Mouse (Mus musculus) adrenal gland, adult 2 months (tissue): ENCODE measurements at regions not wholly inside any gene's neighbourhood (a gene's known extent, or its start where the extent isn't known, plus 50 kb on each side); places are given as distances from the start of the nearest gene placed in this dataset.

Experiments
- DNase-seq: peaks from one replicate; pipeline ENCODE4 v3.0.0; 2021

DNA sequence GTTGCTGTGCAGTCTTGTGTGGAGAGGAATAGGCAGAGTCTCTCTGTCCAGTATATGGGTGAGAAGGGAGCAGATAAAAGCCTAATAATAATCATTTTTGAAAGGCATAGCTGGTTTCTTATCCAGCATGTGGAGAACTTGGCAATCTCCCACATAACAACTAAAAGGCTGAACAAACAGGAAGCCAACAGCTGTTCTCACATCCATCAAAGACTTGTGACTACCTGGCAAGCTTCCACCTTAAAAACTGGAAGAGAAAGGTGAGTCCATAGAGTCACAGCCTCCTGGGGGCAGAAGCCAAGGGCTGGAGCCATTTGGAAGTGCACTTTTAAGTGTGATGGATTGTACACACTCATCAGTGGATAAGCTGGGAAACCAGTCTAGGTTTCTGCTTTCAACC lies 210.5 kb upstream of the Prok2 start:
- no peak for DNase-seq

DNA sequence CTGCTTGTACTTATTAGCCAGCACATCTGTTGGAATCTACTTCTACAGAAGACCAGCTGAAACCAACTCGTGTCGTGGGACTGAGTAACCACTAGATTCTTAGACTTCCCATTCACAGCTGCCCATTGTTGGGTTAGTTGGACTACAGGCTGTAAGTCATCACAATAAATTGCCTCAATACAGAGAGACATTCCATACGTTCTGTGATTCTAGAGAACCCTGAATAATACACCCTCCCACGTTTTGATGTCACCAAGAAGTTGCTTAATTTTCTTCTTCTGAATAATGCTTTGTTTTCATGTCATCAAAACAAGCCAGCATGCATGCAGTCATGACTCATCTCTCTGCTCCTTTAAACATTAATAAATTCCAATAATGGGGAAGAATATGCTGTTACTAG lies 209.2 kb upstream of the Prok2 start:
- DNase-seq: no peak

DNA sequence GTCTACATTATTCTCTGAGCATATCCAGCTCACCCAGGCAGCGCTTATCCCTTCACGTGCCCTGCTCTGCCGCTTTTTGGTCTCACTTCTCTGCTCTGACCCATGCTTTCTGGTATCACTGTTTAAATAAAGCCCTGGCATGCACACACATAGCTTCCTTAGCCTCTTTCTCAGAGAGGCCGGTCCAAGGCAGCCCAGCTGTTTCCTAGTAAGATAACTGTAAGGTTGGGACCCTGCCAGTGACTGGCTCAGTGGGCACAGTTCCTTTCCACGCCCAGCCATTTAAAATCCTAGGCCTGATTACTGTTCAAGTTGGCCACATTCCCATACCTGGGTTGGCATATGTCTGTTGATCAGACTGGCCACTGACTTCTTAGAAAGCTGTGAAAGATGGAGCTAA lies 208.2 kb upstream of the Prok2 start:
- DNase-seq: peak; percentile 23

DNA sequence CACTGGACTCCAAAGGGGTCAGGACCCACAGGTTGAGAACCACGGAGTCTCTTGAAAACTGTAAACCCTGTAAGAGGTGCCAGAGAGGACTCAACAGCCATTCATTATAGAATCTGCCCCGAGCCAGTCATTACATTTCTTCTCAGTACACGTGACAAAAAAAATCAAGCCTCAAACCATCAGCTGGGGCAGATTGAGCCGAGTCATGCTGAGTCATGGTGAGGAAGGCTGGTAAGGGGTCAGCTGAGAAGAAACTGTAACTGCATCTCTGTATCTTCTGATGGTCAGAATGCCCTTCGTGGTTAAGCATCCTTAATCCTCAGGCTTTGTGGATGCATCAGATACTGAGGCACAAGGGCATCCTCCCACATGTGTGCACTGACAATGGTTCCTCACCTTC lies 207.2 kb upstream of the Prok2 start:
- no peak for DNase-seq

DNA sequence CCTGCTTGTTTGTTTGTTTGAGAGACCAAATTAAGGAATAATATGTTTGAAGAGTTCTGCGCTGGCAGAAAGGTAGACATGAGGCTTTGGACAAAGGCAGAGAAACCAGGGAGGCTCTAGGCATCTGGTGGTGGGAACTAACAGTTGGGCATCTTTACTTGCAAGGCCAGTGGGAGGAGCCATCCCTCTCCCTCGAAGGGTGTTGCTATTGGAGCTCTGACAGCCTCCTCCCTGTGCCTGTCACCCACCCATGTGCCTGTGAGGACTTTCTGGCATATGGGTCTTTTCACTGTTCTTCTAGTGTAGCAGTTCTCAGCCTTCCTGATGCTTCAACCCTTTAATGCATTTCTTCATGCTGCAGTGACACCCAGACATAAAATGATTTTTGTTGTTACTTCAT lies 206.7 kb upstream of the Prok2 start:
- DNase-seq: no peak

DNA sequence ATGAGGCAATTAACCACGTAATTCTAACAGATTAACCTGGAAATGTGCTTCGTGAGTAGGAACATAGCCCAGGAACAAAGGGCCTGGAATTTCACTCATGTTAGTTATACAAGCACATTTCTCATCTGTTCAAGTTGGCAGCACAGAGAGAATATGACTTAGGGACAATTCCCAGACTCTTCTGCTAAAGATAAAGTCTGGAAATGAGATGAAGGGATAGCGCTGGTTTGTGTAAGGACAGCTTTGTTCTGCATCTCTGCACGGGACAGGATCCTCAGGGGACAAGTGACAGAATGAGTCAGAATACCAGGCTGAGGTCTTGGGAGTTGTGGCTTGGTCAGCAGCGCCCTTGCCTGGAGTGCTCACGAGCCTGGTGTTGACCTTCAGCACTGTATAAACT lies 206.2 kb upstream of the Prok2 start:
- peak; percentile 28 for DNase-seq

DNA sequence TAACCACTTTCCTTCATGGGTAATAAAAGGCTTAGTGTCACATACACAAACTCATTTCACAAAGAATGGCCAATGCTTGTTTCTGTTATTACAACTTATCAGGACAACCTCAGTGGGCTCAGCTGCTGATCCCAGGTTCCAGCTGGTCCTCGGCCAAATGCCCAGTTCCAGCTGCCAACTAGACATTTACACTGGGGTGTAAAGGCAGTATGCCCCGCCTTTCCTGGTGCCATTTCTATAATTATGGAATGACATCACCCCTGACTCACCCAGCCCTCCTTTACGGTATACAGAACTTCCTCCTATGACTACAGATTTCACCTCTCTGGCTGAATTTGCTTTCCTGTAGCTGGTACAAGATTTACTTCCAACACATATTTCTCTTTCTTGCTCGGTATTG lies 205.4 kb upstream of the Prok2 start:
- no peak for DNase-seq

DNA sequence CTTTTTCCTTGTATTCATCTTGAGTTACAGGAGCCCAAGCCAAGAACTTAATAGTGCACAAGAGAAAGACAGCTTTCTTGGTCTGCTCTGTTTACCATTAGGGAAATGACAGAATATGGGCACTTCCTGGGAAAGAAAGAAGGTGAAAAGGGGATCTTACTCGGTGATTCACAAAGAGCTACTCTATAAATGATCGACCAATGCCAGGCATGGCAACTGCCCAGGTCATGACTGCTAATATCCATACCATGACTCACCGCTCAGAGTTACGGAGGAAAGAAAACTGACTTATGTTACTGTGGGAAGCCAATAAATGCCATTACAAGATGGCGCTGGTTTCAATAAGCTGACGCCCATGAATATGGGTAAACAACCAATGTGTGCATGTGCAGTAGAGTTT lies 204.1 kb upstream of the Prok2 start:
- no peak for DNase-seq

DNA sequence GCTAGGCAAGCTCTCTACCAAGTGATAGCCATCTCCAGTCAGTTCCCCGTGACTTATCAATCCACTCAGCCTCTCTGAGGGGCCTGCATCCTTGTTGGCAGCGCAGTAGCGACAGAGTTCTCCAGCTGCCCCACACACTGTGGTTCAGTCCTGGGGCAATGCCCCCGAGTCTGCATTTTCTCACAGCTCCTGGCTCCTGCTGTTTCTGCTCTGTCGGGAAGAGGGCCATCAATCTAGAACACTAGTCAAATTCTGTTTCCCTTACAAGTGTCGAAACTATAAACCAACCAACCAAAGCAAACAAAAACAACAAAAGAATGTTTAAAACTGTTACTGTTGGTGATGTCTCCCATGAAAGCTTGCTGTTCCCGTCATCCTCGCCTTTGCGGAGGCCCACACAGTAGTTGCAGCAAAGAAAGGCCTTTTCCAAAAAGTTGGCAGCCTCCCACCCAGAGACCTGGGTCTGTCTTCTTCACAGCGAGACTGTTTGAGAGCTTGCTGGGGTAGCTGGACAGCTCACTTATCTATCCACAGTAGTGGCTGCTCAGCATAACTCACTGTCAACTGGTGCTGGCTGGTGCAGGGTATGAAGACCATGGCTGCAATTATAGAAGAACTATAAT lies 201.9 kb upstream of the Prok2 start:
- DNase-seq: no peak

DNA sequence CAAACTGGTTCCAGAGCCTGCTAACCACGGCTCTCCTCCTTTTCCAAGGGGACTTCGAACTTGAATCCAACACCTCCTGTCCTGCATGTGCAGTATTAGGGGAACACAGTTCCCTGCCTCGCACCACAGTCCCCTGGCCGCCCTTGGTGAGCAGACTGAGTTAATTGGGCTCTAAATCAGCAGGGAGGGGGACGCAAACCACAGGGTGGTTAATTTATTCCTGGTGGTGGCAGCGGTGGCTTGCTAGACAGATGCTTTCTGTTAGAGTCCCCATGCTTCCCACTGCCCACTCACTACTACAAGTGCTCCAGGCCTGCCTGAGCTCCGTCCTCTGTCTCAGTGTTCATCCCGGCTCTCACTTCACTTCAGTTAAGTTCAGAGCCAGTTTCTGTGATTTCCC lies 198.0 kb upstream of the Prok2 start:
- DNase-seq: no peak

DNA sequence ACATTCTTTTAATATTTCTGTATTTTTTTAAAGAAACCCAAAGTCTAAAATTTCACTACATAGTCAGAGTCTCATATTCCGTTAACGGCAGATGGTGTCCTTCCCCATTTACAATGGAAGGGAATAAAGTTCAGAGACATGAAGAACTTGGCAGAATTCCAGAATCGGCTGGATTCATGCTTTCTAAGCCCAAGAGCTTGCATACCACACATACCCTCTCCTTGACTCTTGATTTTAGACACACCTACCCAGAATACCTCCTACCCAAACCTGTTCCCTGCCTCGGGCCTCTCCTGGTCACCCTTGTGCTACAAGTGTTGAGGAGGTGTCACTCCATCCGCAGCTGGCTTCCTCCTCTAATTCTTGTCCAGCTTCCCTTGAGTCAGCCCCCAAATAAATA lies 195.8 kb upstream of the Prok2 start:
- DNase-seq: no peak

DNA sequence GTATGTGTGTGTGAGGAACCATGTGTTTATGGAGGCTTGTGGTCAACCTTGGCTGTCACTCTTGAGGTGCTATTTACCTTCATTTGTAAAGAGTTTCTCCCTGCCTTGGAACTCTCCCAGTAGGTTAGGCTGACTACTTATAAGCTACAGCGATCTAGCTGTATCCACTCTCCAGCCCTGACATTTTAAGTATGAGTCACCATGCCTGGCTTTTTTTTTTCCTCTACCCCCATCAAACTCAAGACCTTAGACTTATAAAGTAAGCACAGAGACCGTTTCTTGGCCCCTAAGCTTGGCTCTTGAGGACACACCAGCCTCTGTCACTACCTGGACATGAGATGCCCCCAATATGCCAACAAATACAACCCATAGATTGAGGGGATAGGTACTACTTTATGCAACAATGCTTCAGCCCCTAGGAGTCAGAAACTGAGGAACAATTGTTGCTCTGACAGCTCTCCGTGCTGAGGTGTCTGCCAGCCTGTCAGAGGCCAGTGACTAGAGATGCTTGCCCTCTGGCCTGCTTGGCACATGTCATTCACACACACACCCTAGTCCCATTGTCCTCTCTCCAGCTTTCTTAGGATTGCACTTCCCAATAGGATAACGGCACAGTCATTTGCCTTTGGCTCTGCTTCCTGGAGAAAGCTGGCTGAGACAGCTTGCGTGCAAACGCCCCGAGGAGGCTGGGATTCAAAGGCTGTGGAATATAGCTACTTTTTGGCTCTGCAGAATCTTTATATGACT lies 193.8 kb upstream of the Prok2 start:
- peak; percentile 69 for DNase-seq

DNA sequence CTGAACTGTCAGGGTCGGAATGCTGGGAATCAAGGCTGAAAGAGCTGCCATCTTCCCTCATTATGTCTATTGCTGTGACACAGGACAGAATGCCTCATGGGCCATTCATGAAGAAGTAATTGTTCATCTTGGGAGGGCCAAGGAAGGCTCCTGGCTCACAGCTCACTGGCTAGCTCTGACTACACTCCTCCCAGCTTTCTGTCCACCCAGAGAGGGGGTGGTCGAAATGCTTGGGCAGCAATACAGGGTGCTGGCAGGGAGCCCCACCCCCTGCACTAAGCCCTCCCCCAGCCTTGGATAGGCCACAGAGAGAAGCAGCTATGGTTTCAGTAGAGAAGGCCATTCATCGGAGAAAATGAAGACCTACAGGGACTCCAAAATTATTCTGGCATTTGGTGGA lies 192.2 kb upstream of the Prok2 start:
- no peak for DNase-seq

DNA sequence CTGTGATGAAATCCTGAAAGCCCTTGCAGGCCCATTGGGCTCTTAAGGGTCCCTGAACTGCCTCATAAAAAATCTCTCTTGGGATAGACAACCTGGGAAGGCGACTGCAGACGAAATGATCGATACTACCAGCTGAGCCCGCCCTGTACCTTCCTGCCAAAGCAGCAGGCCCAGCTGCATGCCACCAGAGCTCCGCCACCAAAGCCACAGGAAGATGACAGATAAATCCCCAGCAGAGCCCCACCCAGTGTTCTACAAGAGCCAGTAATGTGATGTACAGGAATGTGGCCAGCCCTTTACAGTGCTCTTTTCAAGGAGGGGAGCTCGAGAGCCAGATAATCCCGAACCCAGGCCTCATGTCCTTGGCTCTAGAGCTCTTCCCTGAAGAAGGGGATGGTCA lies 183.7 kb upstream of the Prok2 start:
- no peak for DNase-seq

DNA sequence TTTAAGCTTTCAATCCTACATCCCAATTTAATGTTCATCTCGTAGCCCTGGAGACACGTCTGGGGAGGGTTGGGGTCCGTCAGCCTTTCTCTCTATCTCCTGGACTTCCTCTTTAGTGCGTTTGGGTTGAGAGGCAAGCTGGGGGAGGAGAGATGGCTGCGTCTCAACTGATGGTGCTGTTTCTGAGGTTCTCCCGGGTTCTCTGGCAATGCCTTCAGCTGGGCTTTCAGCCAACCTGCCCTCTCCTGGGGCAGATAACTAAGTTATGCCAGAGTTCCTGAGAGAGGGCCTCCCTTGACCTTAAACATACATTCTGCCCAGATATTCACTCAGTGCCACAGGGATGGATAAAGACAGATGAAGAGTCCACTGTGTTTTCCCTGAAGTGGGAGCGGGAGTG lies 183.3 kb upstream of the Prok2 start:
- DNase-seq: peak; percentile 65

DNA sequence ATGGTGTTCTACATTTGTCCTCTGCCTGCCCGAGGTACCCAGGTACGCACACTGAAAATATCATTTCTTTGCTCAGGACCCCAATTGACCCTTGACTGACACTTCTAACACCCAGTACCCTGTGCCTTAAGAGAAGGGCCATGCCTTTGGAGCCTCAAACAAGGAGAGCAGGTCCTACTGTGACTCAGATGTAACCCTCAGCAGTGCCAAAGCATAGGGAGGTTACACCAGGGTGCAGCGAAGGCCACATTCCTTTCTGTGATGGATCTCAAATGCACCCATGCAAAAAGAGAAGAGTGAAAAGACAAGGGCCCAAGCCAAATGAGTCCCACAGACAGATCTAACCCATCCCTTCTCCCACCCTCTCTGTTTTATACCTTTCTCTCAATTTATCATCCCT lies 181.9 kb upstream of the Prok2 start:
- peak; percentile 65 for DNase-seq

DNA sequence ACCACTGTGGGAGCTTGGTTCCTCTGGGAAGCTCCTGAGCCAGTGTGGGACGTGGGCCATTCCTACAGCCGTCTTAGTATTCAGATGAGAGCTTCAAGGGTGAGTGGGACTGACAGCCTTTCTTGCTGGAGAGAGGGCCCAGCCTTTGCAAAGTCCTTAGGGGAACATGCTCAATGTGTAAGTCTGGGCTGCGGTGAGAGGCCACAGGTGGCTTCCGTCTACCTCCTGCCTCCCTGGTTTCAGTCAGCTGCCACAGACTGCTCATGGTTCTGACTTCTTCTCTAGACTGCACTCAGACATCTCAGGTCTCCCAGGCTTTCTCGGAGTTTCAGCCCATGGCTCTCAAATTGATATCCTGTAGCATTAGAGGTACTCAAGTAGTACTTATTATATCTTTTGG lies 179.0 kb upstream of the Prok2 start:
- no peak for DNase-seq

DNA sequence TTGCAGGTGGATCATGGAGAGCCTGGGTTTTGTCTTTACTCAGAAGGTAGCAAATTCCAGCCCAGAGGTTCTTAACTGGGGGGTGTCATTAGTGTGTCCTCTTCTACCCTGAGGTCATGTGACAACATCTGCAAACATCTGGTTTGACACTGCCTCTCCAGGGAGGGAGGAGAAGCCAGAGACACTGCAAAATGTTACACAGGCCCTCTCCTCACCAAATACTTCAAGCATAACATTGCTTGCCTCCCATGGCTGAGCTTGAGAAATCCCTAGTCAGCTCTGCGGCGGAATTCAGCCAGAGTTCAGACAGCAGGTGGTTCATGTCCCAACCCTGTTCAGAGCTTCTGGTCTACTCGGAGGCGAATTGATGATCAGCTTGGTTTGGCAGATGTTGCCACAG lies 178.4 kb upstream of the Prok2 start:
- no peak for DNase-seq

DNA sequence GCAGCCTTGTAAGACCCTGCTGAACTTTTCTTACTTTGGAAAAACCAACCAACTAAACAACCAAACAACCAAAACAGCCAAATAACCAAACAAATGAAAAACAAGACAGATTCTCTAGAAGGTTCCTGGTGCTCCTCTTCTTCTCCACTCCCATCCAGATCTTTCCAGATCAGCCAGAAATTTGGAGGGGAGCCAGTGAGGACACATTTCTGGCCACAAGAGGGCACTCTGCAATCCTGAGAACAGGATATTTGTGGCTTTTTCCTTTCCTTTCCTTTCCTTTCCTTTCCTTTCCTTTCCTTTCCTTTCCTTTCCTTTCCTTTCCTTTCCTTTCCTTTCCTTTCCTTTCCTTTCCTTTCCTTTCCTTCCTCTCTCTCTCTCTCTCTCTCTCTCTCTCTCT lies 177.9 kb upstream of the Prok2 start:
- peak; percentile 68 for DNase-seq

DNA sequence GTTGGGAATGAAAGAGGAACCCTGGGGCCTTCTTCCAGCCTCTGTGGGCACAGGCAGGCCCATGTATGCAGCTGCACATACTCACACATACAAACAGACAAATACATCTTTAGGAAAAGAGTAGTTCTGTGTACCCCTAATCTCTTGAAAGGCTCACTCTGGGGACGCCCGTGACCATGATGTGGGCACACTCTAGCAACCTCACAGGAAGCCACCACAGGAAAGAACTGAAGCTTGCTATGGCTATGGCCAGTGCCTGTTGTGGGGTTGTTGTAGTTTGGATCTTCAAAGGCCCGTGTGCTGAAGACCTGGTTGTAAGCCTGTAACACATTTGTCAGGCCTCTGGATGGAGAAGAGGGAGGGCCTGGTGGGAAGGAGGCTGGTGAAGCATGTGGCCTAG lies 175.4 kb upstream of the Prok2 start:
- no peak for DNase-seq

DNA sequence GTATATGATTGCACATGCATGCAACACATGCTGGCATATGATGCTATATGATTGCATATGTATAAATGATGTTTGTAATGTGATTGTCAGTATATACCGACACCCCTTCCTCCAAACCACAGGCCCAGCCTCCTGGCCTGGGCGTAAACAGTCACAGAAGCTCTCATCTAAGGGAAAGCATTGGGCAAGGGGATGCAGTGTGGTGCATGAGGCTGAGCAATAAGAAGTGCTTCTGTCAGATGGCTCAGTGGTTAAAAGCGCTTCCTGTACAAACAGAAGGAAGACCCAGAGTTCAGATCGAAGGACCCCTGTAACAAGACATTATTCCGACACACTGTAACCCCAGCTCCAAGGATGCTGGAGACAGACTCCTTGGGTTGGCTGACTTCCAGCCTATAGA lies 175.0 kb upstream of the Prok2 start:
- DNase-seq: no peak

DNA sequence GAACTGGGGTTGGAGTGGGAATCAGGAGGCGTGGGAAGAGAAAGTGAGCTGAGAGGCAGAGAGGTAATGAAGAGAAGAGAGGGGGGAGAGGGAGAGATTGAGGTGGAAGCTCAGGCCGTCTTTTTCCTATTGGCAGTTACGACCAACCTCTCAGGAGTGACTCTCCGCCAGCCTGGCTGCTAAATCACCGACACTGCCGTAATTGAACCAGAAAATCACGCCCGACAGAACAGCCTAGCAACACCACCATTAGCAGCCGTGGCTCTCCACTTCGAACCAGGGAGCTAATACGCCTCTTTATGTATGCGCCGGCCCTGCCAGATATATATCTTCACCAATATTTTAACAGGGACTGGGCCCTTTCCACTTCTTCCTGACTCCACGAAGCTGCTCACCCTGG lies 173.5 kb upstream of the Prok2 start:
- DNase-seq: no peak

DNA sequence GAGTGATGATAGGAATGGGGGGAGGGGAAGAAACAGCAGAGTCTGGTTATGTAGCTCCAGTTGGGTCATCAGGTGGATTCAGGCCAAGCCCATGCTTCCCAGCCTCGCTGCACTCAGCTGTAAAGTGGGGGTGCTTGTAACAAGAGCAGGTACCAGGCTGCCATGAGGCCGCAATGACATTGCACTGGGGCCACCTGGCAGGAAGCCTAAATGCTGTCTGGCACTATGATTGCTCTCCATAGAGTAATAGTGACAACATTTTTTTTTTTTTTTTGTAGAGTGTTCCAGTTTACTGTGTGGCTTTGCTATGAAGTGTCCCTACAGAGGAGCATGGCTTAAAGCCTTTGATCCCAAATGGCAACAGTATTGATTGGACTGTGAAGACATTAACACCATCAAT lies 171.9 kb upstream of the Prok2 start:
- no peak for DNase-seq

DNA sequence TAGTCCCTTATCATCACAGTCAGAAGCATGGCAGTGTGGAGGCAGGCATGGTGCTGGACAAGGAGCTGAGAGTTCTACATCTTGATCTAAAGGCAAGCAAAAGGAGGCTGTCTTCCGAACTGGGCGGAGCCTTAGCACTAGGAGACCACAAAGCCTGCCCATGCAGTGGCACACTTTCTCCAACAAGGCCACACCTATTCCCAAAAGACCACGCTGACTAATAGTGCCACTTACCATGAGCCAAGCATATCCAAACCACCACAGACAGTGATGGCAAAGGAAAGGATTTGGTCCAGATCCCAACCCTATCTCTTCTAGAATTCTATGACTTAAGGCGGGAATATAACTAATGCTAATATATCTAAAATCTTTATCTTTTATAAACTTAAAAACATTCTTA lies 169.4 kb upstream of the Prok2 start:
- DNase-seq: no peak
